Mouse (Mus musculus): Measurements from ENCODE around the gene Cox17.

Cox17 gene

DNA sequence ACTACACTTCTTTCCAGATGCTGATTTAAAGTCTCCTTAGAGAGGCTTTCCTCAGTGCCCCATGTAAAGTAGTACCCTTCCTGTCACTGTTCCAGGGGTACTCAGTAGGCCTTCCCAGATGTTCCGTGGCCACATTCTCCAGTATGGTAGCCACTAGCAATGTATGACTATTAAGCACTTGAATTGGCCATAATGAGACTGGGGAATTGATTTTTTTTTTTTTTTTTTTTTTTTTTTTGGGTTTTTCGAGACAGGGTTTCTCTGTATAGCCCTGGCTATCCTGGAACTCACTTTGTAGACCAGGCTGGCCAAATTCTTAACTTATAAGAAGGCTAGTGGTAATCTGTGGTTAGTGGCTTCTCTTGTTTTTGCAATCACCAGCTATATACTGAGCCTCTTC, 3.1 kb downstream of the Cox17 start:
- DNase-seq (ENCODE audit: low spot score): no peak

DNA sequence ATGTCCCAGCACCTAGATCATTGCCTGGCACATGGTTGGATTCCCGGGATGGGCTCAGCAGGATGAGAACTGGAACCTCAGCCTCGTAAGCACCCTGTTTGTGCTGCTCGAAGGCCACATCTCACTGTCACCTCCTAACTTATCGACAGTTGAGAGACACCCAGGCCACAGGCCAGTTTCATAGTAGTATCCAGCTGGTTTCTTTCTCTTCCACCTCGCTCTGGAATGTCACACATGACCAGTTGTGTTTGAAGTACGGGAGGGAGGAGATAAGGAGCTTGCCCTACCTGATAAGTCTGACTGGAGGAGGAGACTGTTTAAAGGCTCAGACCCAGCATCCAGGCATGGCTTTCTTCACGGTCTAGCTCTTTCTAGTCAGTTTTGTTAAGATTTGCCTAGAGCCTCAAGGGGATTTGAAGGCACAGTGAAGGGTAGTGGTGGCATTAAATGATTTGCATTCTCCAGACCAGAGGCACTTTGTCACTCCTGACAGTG, 3.6 kb downstream of the Cox17 start:
- no peak for DNase-seq (ENCODE audit: low spot score)

DNA sequence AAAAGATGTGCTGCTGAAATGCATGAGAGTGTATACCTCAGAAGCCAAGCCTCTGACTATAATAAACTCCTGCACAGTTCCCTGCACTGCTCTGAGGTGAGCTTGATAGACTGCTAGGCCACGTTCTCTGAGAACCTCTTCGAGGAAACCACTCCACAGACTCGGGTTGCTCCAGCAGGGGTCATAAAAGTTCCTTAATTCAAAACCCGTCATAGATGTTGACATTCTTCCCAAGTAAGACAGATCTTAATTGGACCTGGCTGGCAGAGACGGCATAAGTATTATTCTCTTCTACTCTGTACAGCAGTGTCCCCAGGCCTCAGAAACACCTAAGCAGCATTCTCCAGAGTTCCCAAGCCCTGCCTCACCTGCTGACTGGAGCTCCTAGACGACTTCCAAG, 4.1 kb downstream of the Cox17 start:
- no peak for DNase-seq (ENCODE audit: low spot score)

DNA sequence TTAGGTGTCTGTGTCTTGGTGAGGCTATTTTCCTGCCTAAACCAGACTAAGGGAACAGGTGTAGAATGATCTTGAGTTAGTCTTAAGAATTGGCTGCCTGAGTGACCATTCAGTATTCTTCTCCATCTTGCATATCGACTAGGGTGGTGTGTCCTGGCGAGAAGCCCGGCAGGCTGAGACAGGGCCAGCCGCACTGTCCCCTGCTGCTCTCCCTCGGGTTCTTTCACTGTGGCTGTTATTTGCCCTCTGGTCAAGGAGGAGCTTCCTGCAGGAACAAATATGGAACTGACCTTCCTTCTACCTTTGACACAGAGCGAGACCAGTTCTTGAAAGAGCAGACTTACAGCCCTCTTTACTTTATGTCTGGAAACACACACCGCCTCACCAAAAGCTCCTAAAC, 5.2 kb downstream of the Cox17 start:
- no peak for DNase-seq (ENCODE audit: low spot score)

DNA sequence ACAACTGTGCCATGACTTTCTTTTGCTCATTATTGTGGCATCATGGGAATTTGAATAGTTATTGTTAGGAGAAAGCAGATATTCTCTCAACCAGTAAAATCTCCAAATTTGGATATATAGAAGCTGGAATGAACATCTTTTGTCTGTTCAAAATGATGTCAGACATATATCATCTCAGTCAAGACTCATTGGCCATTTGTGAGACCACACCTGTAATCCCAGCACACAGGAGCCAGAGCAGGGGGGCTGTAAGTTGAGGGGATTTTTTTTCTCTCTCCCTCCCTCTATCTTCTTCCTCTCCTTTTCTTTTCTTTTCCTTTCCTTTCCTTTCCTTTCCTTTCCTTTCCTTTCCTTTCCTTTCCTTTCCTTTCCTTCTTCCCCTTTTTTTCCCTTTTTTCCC, 6.1 kb downstream of the Cox17 start:
- no peak for DNase-seq (ENCODE audit: low spot score)

DNA sequence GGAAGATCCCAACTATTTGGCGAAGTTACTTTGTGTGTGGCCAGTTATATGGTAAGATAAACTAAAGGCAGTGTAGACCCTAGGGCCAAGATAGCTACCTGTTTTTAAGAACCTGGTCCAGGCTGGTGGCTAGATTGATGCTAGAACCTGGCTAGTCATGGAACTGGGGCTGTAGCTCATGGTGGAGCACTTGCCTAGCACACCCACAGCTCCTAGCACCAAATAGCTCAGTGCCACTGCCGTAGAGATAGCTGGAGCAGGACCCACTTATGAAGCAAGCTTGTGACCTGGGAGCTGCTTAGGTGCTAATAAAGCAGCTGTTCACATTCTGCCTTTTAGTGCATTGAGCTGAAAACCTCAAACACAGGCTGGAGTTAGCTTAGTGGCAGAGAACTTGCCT, 6.9 kb downstream of the Cox17 start:
- no peak for DNase-seq (ENCODE audit: low spot score)

DNA sequence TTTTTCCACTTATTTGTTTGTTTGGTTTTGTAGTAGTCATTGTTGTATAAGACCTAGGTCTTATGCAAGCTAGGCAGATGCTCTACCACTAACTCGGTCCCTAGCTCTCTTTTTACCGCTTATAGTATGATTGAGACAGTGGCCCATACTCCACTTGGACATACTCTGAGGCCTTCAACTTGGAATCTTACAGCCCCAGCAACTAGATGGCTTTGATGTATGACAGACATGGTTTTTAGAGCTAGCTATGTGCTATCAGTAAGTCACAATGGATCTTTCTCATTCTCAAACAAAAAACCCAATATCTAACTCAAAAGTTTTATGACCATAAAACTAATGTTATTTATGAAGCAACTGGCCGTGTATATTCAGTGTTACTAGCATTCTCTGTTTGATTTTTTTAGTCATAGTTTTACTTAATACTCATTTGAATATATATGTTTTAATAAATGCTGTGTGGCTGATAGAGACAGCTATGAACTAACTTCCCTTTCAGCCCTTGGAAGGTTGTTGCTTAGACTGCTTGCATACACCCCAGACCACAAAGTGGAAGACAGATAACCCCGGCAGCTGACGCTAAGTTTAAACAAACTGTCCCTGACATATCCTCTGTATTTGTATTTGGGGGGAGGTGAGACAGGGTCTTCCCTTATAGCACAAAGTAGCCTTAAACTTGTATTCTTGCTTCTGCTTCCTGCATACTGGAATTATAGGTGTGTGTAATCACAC, 7.6 kb downstream of the Cox17 start:
- no peak for DNase-seq (ENCODE audit: low spot score)

DNA sequence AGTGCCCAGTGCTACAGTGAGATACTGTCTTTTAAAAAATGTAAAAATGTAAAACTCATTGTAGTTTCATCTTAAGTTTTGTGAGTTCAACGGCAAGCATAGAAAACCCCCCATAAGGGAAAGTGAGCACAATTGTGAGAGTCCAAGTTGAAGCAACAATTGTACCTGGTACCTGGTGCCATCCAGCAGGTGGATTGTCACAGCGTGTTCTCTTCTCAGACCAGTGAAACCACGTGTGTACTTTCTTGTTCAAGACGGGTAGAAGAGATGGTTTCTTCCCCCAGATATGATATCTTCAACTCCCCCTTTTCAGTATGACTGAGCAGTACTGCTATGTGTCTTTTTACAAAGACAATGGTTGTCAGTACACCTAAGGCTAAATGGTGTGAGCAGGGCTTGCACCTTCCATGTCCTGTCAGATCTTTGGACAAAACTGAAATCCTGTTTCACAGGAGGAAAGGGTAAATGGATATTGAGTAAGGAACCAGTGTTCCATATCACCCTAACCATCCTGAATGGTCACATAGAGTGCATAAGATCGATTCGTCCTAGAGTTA, 11.5 kb downstream of the Cox17 start:
- no peak for DNase-seq (ENCODE audit: low spot score)

DNA sequence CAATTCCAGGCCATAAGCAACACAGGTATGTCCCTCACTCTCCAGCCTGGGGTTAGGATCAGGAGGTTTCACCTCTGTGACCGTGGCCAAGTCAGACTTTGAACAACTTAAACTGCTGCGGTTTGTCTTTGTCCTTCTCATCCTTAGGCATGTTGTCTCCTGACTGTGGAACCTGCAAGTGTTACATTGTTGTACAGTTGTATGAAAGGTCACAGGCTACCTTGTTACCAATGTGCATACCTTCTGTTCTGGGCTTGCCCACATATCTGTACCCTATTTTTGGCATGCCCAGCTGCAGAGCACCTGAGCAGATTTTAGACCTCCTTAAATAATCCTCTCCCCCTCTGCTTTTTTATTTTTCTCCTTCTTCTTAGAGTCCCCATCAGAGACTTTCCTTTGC, 12.4 kb downstream of the Cox17 start:
- DNase-seq (ENCODE audit: low spot score): no peak

DNA sequence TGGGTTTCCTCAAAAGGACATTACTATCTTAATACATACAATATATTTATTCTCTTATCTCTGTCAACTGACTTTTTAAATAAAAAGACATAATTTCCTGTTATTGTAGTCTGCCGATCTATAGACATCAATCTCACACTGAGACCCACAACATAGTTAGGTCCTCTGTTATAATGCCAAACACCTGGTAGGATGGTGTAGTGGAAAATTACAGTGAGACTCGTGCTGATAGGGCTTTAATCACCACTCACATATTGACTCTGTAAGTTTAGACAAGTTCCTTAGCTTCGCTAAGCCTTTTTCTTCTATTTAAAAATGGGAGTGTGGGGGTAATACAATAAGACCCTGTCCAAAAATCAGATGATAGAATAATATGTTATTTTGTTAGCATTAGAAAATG, 13.1 kb downstream of the Cox17 start:
- no peak for DNase-seq (ENCODE audit: low spot score)

DNA sequence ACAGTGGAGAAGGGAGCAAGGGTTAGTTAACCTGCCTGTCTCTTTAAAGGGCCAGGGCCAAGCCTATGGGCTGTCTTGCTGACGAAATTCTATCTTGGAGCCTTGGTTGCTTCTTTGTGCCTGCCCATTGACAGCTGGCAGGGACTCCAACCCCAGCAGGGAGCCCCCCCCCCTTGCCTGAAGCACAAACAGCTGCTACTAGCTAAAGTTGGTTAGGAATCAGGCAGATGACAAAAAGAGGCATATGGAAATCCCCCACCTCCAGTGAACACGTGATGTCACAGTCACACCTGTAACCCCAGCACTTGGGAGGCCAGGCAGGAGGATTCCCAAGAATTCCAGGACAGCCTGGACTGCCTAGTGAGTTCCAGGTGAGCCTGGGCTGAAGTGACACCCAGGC, 13.5 kb downstream of the Cox17 start:
- DNase-seq (ENCODE audit: low spot score): no peak

DNA sequence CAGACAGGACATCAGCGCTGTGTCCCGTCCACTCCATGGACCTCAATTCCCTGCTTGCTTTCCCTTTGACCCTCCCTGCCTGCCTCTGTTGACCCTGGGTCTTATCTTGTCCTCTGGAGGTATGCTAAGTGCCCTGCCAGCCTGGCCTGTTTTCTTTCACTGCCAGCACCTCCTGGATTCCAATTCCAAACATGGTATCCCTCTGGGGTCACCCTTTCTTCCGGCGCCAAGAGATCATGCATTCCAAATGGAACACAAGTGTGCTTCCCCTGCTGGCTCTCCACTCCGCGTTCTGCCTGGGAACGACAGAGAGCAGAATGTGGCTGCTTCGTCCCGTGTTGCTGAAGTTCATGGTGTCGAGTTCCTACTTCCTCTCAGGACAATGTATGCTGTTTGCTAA, 15.1 kb downstream of the Cox17 start, which contains the start of gene Popdc2:
Popdc2 (plus strand) TSS at position 277 of the 400 bp plus-strand sequence.
- no peak for DNase-seq (ENCODE audit: low spot score)

DNA sequence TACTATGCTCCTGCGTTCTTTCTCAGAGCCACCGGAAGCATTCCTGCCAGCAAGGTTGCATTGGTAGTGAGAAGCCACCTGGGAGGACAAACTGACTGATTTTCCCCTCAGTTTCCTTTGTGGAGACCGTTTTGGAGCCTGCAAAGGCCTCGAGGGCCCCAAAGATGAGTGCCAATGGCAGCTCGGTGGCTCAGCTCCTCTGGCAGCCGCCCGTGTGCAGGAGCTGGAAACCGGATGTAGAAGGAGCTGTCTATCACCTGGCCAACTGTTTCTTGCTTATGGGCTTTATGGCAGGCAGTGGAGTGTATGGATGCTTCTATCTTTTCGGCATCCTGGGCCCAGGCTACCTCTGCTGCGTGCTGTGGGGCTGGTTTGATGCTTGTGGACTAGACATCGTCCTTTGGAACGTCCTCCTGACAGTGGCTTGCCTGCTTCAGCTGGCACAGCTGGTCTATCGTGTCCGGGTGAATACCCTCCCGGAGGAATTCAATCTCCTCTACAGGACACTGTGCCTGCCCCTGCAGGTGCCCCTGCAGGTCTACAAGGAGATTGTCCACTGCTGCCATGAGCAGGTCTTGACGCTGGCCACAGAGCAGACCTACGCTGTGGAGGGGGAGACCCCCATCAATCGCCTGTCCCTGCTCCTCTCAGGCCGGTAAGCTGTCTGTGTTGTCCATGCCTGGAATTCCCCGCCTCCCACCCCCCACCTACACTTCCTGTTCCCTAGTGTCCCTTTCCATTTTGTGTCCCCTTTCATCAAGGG, 15.9 kb downstream of the Cox17 start:
- no peak for DNase-seq (ENCODE audit: low spot score)

DNA sequence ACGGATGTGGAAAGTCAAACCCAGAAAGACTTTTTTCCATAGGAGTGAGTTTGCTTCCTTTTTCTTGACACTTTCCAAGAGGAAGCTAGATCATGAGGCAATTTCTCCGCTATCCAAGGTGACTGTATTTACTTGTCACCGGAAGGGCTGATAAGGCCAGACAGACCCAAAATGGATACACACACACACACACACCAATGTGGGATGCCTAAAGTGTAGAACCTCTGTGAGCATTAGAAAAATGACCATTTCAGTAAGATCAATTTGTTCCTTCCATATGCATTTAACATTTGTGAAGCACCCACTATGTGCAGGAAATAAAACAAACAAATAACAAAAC, 16.4 kb downstream of the Cox17 start:
- DNase-seq (ENCODE audit: low spot score): no peak

DNA sequence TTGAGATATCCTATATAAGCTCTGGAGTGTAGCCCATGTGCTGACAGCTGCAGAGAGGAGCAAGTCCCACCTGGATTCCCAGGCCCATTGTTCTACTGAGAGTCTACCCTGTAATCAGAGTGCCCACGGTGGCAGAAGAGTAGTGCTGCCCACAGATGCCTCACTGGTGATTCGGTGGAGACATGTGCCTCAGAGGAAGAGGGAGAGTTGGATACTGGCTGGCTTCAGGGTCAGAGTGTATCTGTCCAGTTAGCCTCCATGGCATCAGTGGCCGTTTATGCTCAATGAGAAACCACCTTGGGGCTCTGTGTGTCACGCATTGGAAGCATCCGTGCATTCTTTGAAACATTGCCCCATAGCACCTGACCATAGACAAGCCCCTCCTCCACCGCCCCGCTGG, 16.9 kb downstream of the Cox17 start:
- DNase-seq (ENCODE audit: low spot score): no peak

DNA sequence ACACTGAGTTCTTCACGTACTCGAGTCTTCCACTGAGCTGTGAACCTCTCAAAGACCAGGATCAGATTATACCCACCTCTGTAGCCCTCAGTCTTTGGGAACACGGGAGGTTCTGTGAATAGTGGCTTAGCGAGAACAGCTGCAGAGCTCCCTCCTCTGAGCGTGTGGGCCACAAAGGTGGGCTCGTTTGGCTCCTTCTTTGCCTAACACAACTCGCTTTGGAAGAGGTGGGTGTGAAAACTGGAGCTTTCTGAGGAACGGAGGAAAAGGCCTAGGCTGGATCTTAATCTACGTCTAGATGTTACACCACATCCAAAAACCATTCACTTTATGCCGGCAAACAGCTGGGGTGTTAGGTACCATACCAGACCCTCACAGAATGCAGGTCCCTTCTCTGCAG, 18.6 kb downstream of the Cox17 start:
- no peak for DNase-seq (ENCODE audit: low spot score)

DNA sequence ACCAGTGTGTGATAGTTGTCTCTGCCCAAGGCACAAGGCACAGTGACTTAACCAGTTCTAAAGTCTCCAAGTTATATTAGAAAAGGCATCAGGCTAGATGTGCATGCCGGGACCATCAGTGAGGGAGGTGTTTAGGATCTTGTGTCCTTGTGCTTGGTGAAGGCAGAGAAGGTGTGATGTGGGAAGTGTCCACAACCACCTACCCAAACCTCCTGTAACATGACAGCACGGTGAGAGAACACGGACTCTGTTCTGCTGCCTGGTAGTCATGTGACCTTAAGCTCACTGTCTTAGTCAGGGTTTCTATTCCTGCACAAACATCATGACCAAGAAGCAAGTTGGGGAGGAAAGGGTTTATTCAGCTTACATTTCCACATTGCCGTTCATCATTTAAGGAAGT, 19.4 kb downstream of the Cox17 start:
- no peak for DNase-seq (ENCODE audit: low spot score)

DNA sequence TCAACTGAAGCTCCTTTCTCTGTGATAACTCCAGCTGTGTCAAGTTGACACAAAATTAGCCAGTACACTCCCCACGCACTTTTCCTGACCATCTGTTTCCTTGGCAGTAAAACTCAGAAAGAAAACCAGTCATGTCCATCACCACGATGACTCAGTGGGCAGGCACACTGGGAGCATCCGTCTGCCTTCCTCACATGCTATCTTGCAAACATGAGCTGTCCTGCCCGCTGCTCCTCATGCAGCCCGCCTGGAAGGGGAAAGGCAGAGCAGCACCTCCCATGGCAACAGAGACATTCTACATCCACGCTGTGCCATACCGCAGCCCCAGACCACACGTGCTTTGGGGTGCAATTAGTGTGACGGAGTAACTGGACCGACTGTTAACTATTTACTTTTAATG, 21.5 kb downstream of the Cox17 start:
- DNase-seq (ENCODE audit: low spot score): no peak

DNA sequence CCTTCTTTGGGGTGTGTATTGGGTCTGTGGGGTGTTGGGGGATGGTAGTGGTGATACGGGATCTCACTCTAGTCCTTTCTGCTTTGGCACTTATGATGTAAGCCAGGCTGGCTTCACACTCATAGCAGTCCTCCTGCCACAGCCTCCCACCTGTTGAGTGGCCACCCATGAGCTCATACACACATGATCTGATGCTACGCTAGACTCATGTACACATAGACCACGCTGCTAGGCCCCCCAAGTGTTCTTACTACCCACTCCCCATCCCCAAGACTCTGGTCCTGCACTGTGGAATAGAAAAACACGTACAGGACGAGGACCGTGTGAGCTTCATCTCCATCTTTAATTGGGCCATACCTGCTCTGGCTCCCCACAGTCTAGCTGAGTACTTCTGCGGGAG, 22.2 kb downstream of the Cox17 start:
- DNase-seq (ENCODE audit: low spot score): no peak

DNA sequence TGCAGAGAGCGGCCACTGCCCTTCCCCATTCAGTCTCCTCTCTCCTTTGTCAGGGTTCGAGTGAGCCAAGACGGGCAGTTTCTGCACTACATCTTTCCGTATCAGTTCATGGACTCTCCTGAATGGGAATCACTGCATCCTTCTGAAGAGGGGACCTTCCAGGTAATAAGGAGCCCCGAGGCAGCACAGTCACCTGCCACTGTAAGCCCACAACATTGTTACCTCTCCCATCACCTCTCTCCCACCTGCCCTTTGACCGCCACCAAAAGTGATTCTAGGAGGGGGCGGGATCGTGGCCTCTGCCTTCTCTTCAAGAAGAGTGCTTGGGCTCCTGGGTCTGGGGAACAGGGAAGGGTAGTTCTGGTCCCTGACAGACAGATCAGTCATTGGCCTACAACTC, 22.6 kb downstream of the Cox17 start:
- DNase-seq (ENCODE audit: low spot score): no peak

DNA sequence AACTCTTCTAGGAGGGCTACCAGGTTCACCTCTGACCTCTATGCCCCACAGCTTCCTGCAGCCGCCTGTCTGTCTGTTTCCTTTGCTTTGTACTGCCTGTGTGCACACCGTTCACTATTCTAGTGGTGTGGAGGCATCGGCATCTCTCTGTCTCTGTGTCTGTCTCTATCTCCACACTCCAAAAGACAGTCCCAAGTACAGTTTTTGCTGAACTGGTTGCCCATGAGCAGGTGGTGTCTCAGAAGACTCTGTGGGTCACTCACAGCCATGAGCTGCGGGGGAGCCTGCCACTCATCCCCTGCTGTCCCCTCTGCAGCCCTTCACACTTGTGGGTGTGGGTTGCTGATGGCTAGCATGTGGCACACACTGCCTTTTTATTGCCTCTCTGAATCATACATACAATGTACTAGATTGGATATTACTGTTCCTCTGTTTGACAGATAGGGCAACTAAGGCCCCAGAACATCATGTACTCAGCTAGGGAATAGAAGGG, 23.2 kb downstream of the Cox17 start:
- no peak for DNase-seq (ENCODE audit: low spot score)

DNA sequence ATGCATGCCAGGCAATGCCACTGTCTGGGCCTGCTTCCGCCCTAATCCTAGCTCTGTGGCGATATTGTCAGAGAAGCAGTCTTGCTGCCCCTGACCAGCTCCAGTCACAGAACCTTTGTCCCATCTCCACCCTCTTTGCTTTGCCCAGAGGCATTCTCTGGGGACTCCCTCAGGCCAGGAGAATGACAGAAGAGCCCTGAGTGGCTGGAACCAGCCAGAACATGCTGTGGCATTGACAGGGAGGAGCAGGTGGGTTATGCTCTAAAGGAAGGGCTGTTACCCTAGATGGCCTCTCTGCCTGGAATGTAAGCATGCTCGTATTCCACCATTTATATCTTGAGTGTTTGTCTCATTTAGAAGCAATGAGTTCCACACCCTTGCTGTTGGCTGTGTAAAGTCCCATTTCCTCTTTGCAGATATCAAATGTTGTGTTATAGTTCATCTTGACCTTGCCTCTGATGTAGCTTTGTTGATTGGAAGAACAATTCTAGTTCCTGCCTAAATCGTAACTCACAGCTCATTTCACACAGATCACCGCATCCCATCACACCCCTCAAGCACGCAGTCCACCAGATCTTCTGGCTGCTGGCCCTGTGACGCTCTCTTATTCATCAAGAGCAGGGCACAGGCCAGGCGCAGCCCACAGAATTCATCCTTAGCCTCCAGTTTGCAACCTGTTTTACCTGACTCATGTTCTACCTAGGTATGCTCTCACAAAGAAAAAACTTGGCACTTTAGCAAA, 24.0 kb downstream of the Cox17 start:
- no peak for DNase-seq (ENCODE audit: low spot score)
